Mouse (Mus musculus): ENCODE measurements around the gene Dvl3.

Dvl3 gene

GRCm38 (mm10) chr16:20539649-20540048, 22.9 kb downstream of the Dvl3 start:
- in situ Hi-C loops (cut with MboI, MseI): loop anchor here (10.0 kb wide), 1 partner anchor 75 kb away; the partner anchor contains the start of genes Alg3, Eef1akmt4 and Gm49333

GRCm38 (mm10) chr16:20540438-20540837, 23.7 kb downstream of the Dvl3 start:
- in situ Hi-C loops (cut with MboI, MseI): loop anchor here (10.0 kb wide), 1 partner anchor 74 kb away; the partner anchor contains the start of genes Alg3, Eef1akmt4 and Gm49333

- in situ Hi-C loops (cut with MboI, MseI): loop anchor here (10.0 kb wide), 1 partner anchor 69 kb away; the partner anchor contains the start of genes Alg3, Eef1akmt4 and Gm49333
Measured at GRCm38 (mm10) chr16:20545696-20546095, 28.9 kb downstream of the Dvl3 start.

GRCm38 (mm10) chr16:20547423-20547822, 30.6 kb downstream of the Dvl3 start:
- in situ Hi-C loops (cut with MboI, MseI): loop anchor here (10.0 kb wide), 1 partner anchor 67 kb away; the partner anchor contains the start of genes Alg3, Eef1akmt4 and Gm49333

DNA sequence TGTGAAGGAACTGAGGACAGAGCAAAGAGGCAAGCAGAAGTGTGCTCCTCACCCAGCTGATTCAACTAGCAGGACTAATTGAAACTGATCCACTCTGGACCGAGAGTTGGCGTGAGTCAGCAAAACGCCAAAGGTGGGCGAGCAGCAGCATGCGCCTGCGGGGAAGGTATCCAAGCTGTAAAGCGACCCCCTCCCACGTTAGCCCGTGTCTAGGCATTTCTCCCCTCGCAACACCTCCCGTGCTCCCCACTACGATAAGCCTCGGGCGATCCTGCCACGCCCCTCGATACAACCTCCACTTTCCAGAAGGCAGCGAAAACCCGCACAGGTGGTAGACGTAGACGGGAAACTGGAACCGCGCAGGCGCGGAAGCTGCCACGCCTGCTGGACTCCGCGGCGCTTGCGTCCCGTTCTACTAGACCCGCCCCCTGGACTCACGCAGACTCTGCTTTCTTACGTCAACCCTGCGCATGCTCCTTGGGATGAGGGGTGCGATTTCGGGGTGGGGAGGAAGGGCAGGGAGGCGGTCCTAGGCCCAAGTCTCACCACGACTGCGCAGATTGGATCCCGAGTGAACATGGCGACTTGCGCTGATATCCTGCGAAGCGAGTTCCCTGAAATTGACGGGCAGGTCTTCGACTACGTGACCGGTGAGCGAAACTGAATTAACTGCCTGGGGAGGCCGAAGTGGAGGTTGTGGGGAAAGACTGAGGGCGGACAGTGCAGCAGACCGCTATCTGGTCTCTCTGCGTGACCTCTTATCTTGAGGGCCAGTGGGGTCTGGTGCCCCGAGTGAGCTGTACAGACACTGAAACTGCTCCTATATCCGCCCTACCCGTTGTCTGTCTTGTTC, 31.5 kb downstream of the Dvl3 start, which contains the start of gene Abcf3:
Gene Abcf3, plus strand, starts transcription at position 482 of the 853 bp plus-strand sequence.
- in situ Hi-C loops (cut with MboI, MseI): loop anchor here (10.0 kb wide), 1 partner anchor 66 kb away; the partner anchor contains the start of genes Alg3, Eef1akmt4 and Gm49333

DNA sequence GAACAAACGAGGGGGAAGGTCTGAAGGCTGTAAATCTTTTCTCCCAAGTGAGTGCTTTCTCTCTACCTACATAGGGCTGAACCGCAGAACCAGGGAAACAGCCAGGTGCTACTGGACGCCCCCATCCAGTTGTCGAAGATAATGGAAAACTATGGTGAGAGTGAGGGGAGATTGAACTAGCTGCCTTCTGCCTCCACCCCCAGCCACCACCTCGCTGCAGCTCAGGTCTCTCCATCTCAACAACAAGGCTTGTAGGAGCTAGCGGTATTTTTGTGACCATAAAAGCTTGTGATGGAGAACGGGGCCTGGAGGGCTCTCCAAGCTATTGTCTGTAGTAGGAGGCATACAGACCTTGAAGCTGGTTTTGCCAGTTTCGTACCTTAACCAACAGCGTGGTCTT, 32.4 kb downstream of the Dvl3 start:
- in situ Hi-C loops (cut with MboI, MseI): loop anchor here (10.0 kb wide), 1 partner anchor 66 kb away; the partner anchor contains the start of genes Alg3, Eef1akmt4 and Gm49333

GRCm38 (mm10) chr16:20551691-20552090, 34.9 kb downstream of the Dvl3 start:
- in situ Hi-C loops (cut with MboI, MseI): no loop called here

DNA sequence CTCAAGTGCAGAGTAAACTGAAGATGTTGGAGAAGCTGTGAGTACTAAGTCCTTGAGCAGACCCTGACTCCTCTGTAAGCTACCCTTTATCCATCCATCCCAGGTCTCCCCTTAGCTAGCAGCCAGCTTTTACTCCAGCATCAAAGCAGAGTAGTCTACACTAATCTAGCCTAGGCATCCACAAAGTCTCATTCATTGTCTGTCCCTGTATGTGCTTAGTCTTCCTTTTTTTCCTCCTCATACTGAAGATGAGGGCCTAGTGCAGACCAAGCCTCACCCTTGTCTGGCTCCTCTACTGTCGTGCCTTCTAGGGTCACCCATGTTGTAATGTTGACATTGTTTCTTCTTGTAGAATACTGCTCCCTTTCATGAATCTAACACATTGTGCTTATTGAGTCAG, 35.8 kb downstream of the Dvl3 start:
- in situ Hi-C loops (cut with MboI, MseI): no loop called here

DNA sequence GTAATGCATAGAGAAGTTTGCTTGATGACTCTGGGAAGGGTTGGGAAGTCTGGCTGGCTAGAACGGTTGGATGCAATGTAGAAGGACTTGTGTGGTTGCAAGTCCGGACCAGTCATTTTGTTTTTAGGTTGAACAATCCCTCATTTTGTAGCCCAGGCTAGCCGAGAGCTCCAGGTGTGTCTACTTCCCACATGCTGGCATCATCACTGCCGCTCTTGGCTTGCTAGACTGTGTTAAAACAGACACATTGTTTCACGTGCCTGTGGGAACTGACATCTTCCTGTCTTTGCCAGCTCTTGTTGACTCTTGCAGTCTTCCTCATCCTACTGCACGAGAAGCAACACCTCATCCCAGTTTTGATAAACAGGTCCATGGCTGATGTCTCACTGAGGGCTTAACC, 38.2 kb downstream of the Dvl3 start:
- in situ Hi-C loops (cut with MboI, MseI): no loop called here

DNA sequence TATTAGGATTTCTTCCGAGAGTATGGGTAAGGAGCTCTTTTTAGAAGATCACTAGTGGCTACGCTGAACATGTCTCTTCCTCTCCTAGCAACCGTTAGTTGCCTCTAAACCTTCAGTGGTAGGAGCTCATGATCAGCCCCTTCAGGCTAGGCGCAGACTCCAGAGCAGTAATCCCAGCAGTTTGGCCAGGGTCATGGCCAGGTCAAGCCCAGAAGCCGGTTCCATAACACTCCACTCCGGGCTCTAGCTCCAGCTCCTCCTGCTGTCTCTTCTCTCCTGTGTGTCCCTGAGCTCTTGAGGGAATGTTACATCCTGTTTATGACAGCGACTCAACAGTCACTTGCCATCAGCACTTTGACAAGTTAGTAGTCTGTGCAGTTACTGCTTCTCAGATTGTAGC, 40.6 kb downstream of the Dvl3 start:
- in situ Hi-C loops (cut with MboI, MseI): no loop called here

- in situ Hi-C loops (cut with MboI, MseI): loop anchor here (10.0 kb wide), 1 partner anchor 560 kb away; no protein-coding TSS in a partner anchor
Measured at GRCm38 (mm10) chr16:20565075-20565474, 48.3 kb downstream of the Dvl3 start.
